Comparison of ENCODE assay signal across 8 mouse cellular contexts in genomic region chr15:88827991-88828799, GRCm38 (mm10). TPM values are rescaled to one million over a fixed set of nuclear protein-coding genes. Genes with fewer than 3 reads are reported as not detected.
DNase-seq lines count a peak whose midpoint lies in the region; ATAC-seq and TF ChIP-seq lines count a peak whose summit lies in the region.

No protein-coding gene starts in this region.

- no peaks in the 10 kb centered on the region for H3K27me3 ChIP-seq in E14TG2a.4 (ENCODE audit: insufficient read depth, low read length)
- no peaks in the 10 kb centered on the region for H3K27me3 ChIP-seq in heart, embryonic 15.5 days
- no peaks in the 10 kb centered on the region for H3K27me3 ChIP-seq in kidney, embryonic 16.5 days (ENCODE audit: insufficient read depth, low read length)
- H3K27me3 ChIP-seq in lung, postnatal 0 days (replicated peaks; ENCODE audit: insufficient read depth, low read length), result no peaks in the 10 kb centered on the region

- WGBS in heart, embryonic 15.5 days, result 22% methylated on average over 9 of the region's 9 CpGs
- 26% methylated on average over 9 of the region's 9 CpGs for WGBS in kidney, embryonic 16.5 days
- WGBS in lung, postnatal 0 days, result 21% methylated on average over 9 of the region's 9 CpGs

- no peaks in the 10 kb centered on the region for H3K9me3 ChIP-seq in E14TG2a.4 (ENCODE audit: low read length)
- H3K9me3 ChIP-seq in heart, embryonic 15.5 days (replicated peaks), result no peaks in the 10 kb centered on the region
- H3K9me3 ChIP-seq in kidney, embryonic 16.5 days (ENCODE audit: low read length), result no peaks in the 10 kb centered on the region
- no peaks in the 10 kb centered on the region for H3K9me3 ChIP-seq in lung, postnatal 0 days (ENCODE audit: low read length)

- H3K36me3 ChIP-seq in E14TG2a.4 (ENCODE audit: insufficient read depth, low read length), result peaks cover 64% of the 10 kb centered on the region
- peaks cover 32% of the 10 kb centered on the region for H3K36me3 ChIP-seq in heart, embryonic 15.5 days
- H3K36me3 ChIP-seq in kidney, embryonic 16.5 days (ENCODE audit: insufficient read depth, low read length), result peaks cover 27% of the 10 kb centered on the region
- peaks cover 20% of the 10 kb centered on the region; the same call in 1 of the 2 replicates for H3K36me3 ChIP-seq in lung, postnatal 0 days (ENCODE audit: insufficient read depth, low read length)

- H3K9ac ChIP-seq in heart, embryonic 15.5 days, result no peak overlapping the region
- no peak overlapping the region for H3K9ac ChIP-seq in kidney, embryonic 16.5 days (replicated peaks; ENCODE audit: low read length)
- H3K9ac ChIP-seq in lung, postnatal 0 days (replicated peaks; ENCODE audit: low read depth), result no peak overlapping the region

- H3K4me3 ChIP-seq in E14TG2a.4 (replicated peaks; ENCODE audit: low read length), result no peak overlapping the region
- H3K4me3 ChIP-seq in heart, embryonic 15.5 days, result no peak overlapping the region
- no peak overlapping the region for H3K4me3 ChIP-seq in kidney, embryonic 16.5 days (ENCODE audit: low read length)
- no peak overlapping the region for H3K4me3 ChIP-seq in lung, postnatal 0 days (ENCODE audit: low read depth, low read length)

- H3K4me1 ChIP-seq in E14TG2a.4 (replicated peaks; ENCODE audit: low read depth, low read length), result peaks cover 57% of the 10 kb centered on the region
- H3K4me1 ChIP-seq in heart, embryonic 15.5 days (replicated peaks), result peaks cover 49% of the 10 kb centered on the region
- peaks cover 16% of the 10 kb centered on the region for H3K4me1 ChIP-seq in kidney, embryonic 16.5 days (ENCODE audit: insufficient read depth, low read length)
- H3K4me1 ChIP-seq in lung, postnatal 0 days (ENCODE audit: insufficient read depth, low read depth, low read length), result no peaks in the 10 kb centered on the region; the same call in 1 of the 2 replicates

- TF ChIP-seq CTCF in E14TG2a.4 (conservative IDR thresholded peaks at IDR 0.05; ENCODE audit: low read length), result peak; percentile 49
- peak; percentile 77 for TF ChIP-seq CTCF in lung, postnatal 0 days (IDR thresholded peaks at IDR 0.05)

- H3K27ac ChIP-seq in heart, embryonic 15.5 days, result no peak overlapping the region
- no peak overlapping the region for H3K27ac ChIP-seq in kidney, embryonic 16.5 days (ENCODE audit: low read length)
- no peak overlapping the region for H3K27ac ChIP-seq in lung, postnatal 0 days (ENCODE audit: low read length)

- H3K4me2 ChIP-seq in heart, embryonic 15.5 days, result no peak overlapping the region
- H3K4me2 ChIP-seq in kidney, embryonic 16.5 days (replicated peaks; ENCODE audit: low read depth, low read length), result no peak overlapping the region
- H3K4me2 ChIP-seq in lung, postnatal 0 days (replicated peaks; ENCODE audit: low read depth, low read length), result no peak overlapping the region

- DNase-seq in adrenal gland, postnatal 36 days, result peak; percentile 68 to 82
- peak; percentile 61 for DNase-seq in lung, postnatal 0 days (ENCODE audit: low spot score)
- DNase-seq in right cerebral cortex, adult 18-20 months, result peak; percentile 31
- peak; percentile 75 for DNase-seq in urinary bladder, postnatal 14 days (ENCODE audit: low spot score)

- no peak for TF ChIP-seq EP300 in lung, postnatal 0 days (IDR thresholded peaks at IDR 0.05)

- peak; percentile 76 for ATAC-seq in erythroid progenitor cell, adult 5-6 weeks (replicated peaks; ENCODE audit: low FRiP score, poor library complexity, severe bottlenecking)
- 0 out of 2 replicates have a peak, but pooled peaks have one; percentile 4 for ATAC-seq in heart, embryonic 15.5 days (replicated peaks; ENCODE audit: insufficient number of reproducible peaks, insufficient read depth, low FRiP score, low read depth)
- peak; percentile 25 for ATAC-seq in kidney, embryonic 16.5 days (ENCODE audit: low FRiP score, low TSS enrichment)
- ATAC-seq in lung, postnatal 0 days, result peak; percentile 69

RNA-seq across cellular contexts. Expression of gene Creld2, which starts 8.7 kb away (rescaled TPM):
- total RNA-seq in adrenal gland, postnatal 36 days (2021), result 10 to 100 TPM; 40.1 to 52.8 TPM
- total RNA-seq in erythroid progenitor cell, adult 5-6 weeks (2015; ENCODE audit: low replicate concordance), result 19.8 and 26.4 TPM in 2 replicates
- 24.8 and 41.9 TPM in 2 replicates for total RNA-seq in erythroid progenitor cell, adult 5-6 weeks (2017; ENCODE audit: low replicate concordance)
- 47.5 and 62.1 TPM in 2 replicates for polyA plus RNA-seq in heart, embryonic 15.5 days (2015; fragmentation: Nextera tagmentation; extraction: Ambion mirVana)
- 118 and 133 TPM in 2 replicates for polyA plus RNA-seq in kidney, embryonic 16.5 days (2015; fragmentation: Nextera tagmentation; extraction: Ambion mirVana)
- polyA plus RNA-seq in lung, postnatal 0 days (2015; fragmentation: Nextera tagmentation; extraction: Ambion mirVana), result 62.6 and 76.5 TPM in 2 replicates

RNA-seq across cellular contexts. Expression of gene Alg12, which starts 9.1 kb away (rescaled TPM):
- 10 to 100 TPM; 14.1 to 18.9 TPM for total RNA-seq in adrenal gland, postnatal 36 days (2021)
- 5.0 and 5.4 TPM in 2 replicates for total RNA-seq in erythroid progenitor cell, adult 5-6 weeks (2015; ENCODE audit: low replicate concordance)
- 1.2 and 2.4 TPM in 2 replicates for total RNA-seq in erythroid progenitor cell, adult 5-6 weeks (2017; ENCODE audit: low replicate concordance)
- polyA plus RNA-seq in heart, embryonic 15.5 days (2015; fragmentation: Nextera tagmentation; extraction: Ambion mirVana), result 8.6 and 11.2 TPM in 2 replicates
- polyA plus RNA-seq in kidney, embryonic 16.5 days (2015; fragmentation: Nextera tagmentation; extraction: Ambion mirVana), result 15.7 and 16.9 TPM in 2 replicates
- 7.2 and 7.9 TPM in 2 replicates for polyA plus RNA-seq in lung, postnatal 0 days (2015; fragmentation: Nextera tagmentation; extraction: Ambion mirVana)

RNA-seq across cellular contexts. Expression of gene Pim3, which starts 33.8 kb away (rescaled TPM):
- 100 to 1,000 TPM; 123 to 134 TPM for total RNA-seq in adrenal gland, postnatal 36 days (2021)
- total RNA-seq in erythroid progenitor cell, adult 5-6 weeks (2015; ENCODE audit: low replicate concordance), result 0.72 and 1.3 TPM in 2 replicates
- 0.68 and 1.5 TPM in 2 replicates for total RNA-seq in erythroid progenitor cell, adult 5-6 weeks (2017; ENCODE audit: low replicate concordance)
- polyA plus RNA-seq in heart, embryonic 15.5 days (2015; fragmentation: Nextera tagmentation; extraction: Ambion mirVana), result 61.4 and 71.9 TPM in 2 replicates
- 59.6 and 77.7 TPM in 2 replicates for polyA plus RNA-seq in kidney, embryonic 16.5 days (2015; fragmentation: Nextera tagmentation; extraction: Ambion mirVana)
- polyA plus RNA-seq in lung, postnatal 0 days (2015; fragmentation: Nextera tagmentation; extraction: Ambion mirVana), result 66.0 and 69.6 TPM in 2 replicates

Comparison
In these comparisons a context has a peak if more than half of its experiments do, and no peak if none do; other contexts are left out.
1. ATAC-seq: peak in every context shown above with its lines; median percentile 76 in erythroid progenitor cell, adult 5-6 weeks; 69 in lung, postnatal 0 days; 25 in kidney, embryonic 16.5 days; 4 in heart, embryonic 15.5 days.